Mouse (Mus musculus): ENCODE data around the gene Wdr31. TPM values are rescaled to one million over a fixed set of nuclear protein-coding genes. Genes with fewer than 3 reads are reported as not detected.
A peak's percentile ranks its signal among the peaks of the same experiment; 100 is the strongest.

Gene Wdr31
- polyA plus RNA-seq (2011; ENCODE audit: insufficient read depth, insufficient read length, low read depth, missing spikeins): 14.8 and 16.7 TPM in 2 replicates

- Histone ChIP-seq H3K4me3 (ENCODE audit: low read depth, low read length) (peak within 1 kb of the TSS; percentile 79), H3K27ac (ENCODE audit: insufficient read depth, low read length) (no peak within 1 kb of the TSS), H3K9ac (ENCODE audit: low read depth, poor library complexity, severe bottlenecking) (peak within 1 kb of the TSS; percentile 27), H3K36me3 (ENCODE audit: control insufficient read depth, insufficient read depth, low read length, poor library complexity, severe bottlenecking) (no peaks in the 10 kb centered on the region), H3K4me1 (ENCODE audit: control insufficient read depth, insufficient read depth, low read length) (no peaks in the 10 kb centered on the region), H3K27me3 (ENCODE audit: control insufficient read depth, insufficient read depth, low read length, poor library complexity, severe bottlenecking) (no peaks in the 10 kb centered on the region), H3K9me3 (replicated peaks; ENCODE audit: control insufficient read depth, insufficient read depth, low read length, poor library complexity, severe bottlenecking) (no peaks in the 10 kb centered on the region)
- TF ChIP-seq CTCF (IDR thresholded peaks at IDR 0.05; ENCODE audit: low read depth, low read length): no peak
- no peak for TF ChIP-seq POLR2A (IDR thresholded peaks at IDR 0.05; ENCODE audit: insufficient read depth, low read length)
- no peak for TF ChIP-seq EP300 (IDR thresholded peaks at IDR 0.05; ENCODE audit: insufficient read depth, low read depth, low read length)
Observed at GRCm38 (mm10) chr4:62470598-62471051, at the start of gene Wdr31. Wdr31 (minus strand) TSS chr4:62470896.

DNA sequence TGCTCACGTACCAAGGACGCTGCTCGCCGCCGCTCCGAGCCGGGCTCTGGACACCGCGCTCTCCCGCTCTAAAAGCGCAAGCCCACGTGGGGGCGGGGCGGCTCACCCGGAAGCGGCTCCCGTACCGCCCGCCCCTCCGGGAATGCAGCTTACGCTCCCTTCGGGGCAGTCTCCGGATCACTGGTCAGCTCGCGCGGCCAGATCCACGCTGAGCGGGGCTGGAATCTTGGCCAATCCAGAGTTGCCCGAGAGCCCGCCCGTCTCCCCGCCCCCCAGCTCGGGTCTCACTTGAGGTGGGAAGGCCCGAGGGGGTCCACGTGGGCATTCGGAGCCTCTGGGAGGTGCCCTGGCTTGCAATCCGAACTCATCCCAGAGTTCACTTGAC lies 49.1 kb upstream of the Wdr31 start, which contains the start of gene Alad:
Gene Alad, minus strand, starts transcription at position 70 of the 385 bp plus-strand sequence.
- no peaks in the 10 kb centered on the region for H3K4me1 ChIP-seq (ENCODE audit: control insufficient read depth, insufficient read depth, low read length)

GRCm38 (mm10) chr4:62519122-62519848 lies 48.6 kb upstream of the Wdr31 start:
- H3K27me3 ChIP-seq (ENCODE audit: control insufficient read depth, insufficient read depth, low read length, poor library complexity, severe bottlenecking): no peaks in the 10 kb centered on the region

More for the DNA sequence above, 49.1 kb upstream of the Wdr31 start, which contains the start of gene Alad:
- Histone ChIP-seq H3K27me3 (ENCODE audit: control insufficient read depth, insufficient read depth, low read length, poor library complexity, severe bottlenecking) (no peaks in the 10 kb centered on the region), H3K9me3 (replicated peaks; ENCODE audit: control insufficient read depth, insufficient read depth, low read length, poor library complexity, severe bottlenecking) (no peaks in the 10 kb centered on the region), H3K36me3 (ENCODE audit: control insufficient read depth, insufficient read depth, low read length, poor library complexity, severe bottlenecking) (no peaks in the 10 kb centered on the region), H3K4me3 (ENCODE audit: low read depth, low read length) (peak within 1 kb of the TSS; percentile 80), H3K27ac (ENCODE audit: insufficient read depth, low read length) (peak within 1 kb of the TSS; percentile 32; the same call in 1 of the 2 replicates), H3K9ac (ENCODE audit: low read depth, poor library complexity, severe bottlenecking) (peak within 1 kb of the TSS; percentile 65)
- TF ChIP-seq EP300 (IDR thresholded peaks at IDR 0.05; ENCODE audit: insufficient read depth, low read depth, low read length) (peak; percentile 51; the same call in 1 of the 2 replicates), POLR2A (IDR thresholded peaks at IDR 0.05; ENCODE audit: insufficient read depth, low read length) (peak; percentile 69), CTCF (IDR thresholded peaks at IDR 0.05; ENCODE audit: low read depth, low read length) (no peak)

DNA sequence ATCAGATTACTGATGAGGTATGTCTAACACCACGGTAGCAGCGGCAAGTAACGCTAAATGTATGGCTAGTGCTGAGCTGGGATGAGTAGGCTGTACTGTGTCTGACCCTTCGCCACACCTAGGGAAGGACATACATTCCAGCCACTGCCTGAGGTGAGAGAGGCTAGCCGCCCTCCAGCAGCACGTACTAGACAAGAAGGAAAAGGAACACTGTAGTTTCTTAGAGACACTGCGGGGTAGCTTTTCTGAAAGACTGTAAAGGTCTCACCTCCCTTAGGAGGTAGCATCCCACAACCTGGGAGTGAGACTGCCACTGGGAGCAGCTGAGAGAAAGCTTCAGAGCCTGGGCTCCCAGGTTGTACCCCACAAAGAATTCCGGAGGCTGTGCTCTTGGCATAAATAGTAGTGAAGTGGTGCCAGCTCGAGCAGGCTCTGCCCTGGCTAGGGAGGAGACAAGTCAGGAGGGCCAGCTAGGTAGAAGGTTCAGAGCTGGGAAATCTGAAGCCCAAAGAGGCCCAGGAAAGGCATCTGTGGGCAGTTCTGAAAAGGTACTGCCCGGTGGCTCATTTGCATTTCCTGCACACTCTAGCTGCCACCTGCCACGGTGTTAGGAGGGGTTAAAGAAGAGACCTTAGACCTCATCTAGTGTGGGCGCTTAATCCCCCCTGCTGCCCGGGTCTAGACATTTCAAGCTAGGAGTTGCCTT lies 47.9 kb upstream of the Wdr31 start:
- H3K9me3 ChIP-seq (replicated peaks; ENCODE audit: control insufficient read depth, insufficient read depth, low read length, poor library complexity, severe bottlenecking): no peaks in the 10 kb centered on the region
- no peaks in the 10 kb centered on the region for H3K36me3 ChIP-seq (ENCODE audit: control insufficient read depth, insufficient read depth, low read length, poor library complexity, severe bottlenecking)
- no peaks in the 10 kb centered on the region for H3K27me3 ChIP-seq (ENCODE audit: control insufficient read depth, insufficient read depth, low read length, poor library complexity, severe bottlenecking)
- TF ChIP-seq CTCF (IDR thresholded peaks at IDR 0.05; ENCODE audit: low read depth, low read length): no peak
- TF ChIP-seq POLR2A (IDR thresholded peaks at IDR 0.05; ENCODE audit: insufficient read depth, low read length): no peak
- TF ChIP-seq EP300 (IDR thresholded peaks at IDR 0.05; ENCODE audit: insufficient read depth, low read depth, low read length): no peak
- H3K9ac ChIP-seq (ENCODE audit: low read depth, poor library complexity, severe bottlenecking): peak overlapping the region; percentile 65; the same call in 1 of the 2 replicates
- peak overlapping the region; percentile 80 for H3K4me3 ChIP-seq (ENCODE audit: low read depth, low read length)
- H3K27ac ChIP-seq (ENCODE audit: insufficient read depth, low read length): no peak overlapping the region
- H3K4me1 ChIP-seq (ENCODE audit: control insufficient read depth, insufficient read depth, low read length): no peaks in the 10 kb centered on the region

More at GRCm38 (mm10) chr4:62519122-62519848, 48.6 kb upstream of the Wdr31 start:
- no peaks in the 10 kb centered on the region for H3K4me1 ChIP-seq (ENCODE audit: control insufficient read depth, insufficient read depth, low read length)
- peak overlapping the region; percentile 80 for H3K4me3 ChIP-seq (ENCODE audit: low read depth, low read length)
- TF ChIP-seq POLR2A (IDR thresholded peaks at IDR 0.05; ENCODE audit: insufficient read depth, low read length) (no peak), EP300 (IDR thresholded peaks at IDR 0.05; ENCODE audit: insufficient read depth, low read depth, low read length) (no peak), CTCF (IDR thresholded peaks at IDR 0.05; ENCODE audit: low read depth, low read length) (no peak)
- H3K9me3 ChIP-seq (replicated peaks; ENCODE audit: control insufficient read depth, insufficient read depth, low read length, poor library complexity, severe bottlenecking): no peaks in the 10 kb centered on the region
- no peaks in the 10 kb centered on the region for H3K36me3 ChIP-seq (ENCODE audit: control insufficient read depth, insufficient read depth, low read length, poor library complexity, severe bottlenecking)
- H3K27ac ChIP-seq (ENCODE audit: insufficient read depth, low read length): no peak overlapping the region
- peak overlapping the region; percentile 65 for H3K9ac ChIP-seq (ENCODE audit: low read depth, poor library complexity, severe bottlenecking)

GRCm38 (mm10) chr4:62517538-62518415 lies 47.1 kb upstream of the Wdr31 start:
- H3K4me1 ChIP-seq (ENCODE audit: control insufficient read depth, insufficient read depth, low read length): no peaks in the 10 kb centered on the region
- TF ChIP-seq POLR2A (IDR thresholded peaks at IDR 0.05; ENCODE audit: insufficient read depth, low read length) (no peak), CTCF (IDR thresholded peaks at IDR 0.05; ENCODE audit: low read depth, low read length) (no peak)
- H3K27me3 ChIP-seq (ENCODE audit: control insufficient read depth, insufficient read depth, low read length, poor library complexity, severe bottlenecking): no peaks in the 10 kb centered on the region
- no peak overlapping the region for H3K27ac ChIP-seq (ENCODE audit: insufficient read depth, low read length)
- no peaks in the 10 kb centered on the region for H3K36me3 ChIP-seq (ENCODE audit: control insufficient read depth, insufficient read depth, low read length, poor library complexity, severe bottlenecking)
- H3K4me3 ChIP-seq (ENCODE audit: low read depth, low read length): no peak overlapping the region
- H3K9ac ChIP-seq (ENCODE audit: low read depth, poor library complexity, severe bottlenecking): no peak overlapping the region
- no peaks in the 10 kb centered on the region for H3K9me3 ChIP-seq (replicated peaks; ENCODE audit: control insufficient read depth, insufficient read depth, low read length, poor library complexity, severe bottlenecking)

Measured in ES-Bruce4 (cell line).